Mouse (Mus musculus) megakaryocyte, embryonic 14.5 days (primary cell): ENCODE measurements around the gene Treml2.

Experiments
- FLI1 ChIP-seq: IDR thresholded peaks from 2 replicates; pipeline ENCODE4 v1.6.1; 2012; ENCODE audit warnings: low read length, inconsistent platforms, mixed read lengths
- GATA1 ChIP-seq: IDR thresholded peaks from 3 replicates; pipeline ENCODE4 v1.6.1; 2012; ENCODE audit warnings: mixed read lengths, low read length, inconsistent platforms, borderline replicate concordance

GRCm38 (mm10) chr17:48325093-48325492 lies 25.8 kb downstream of the Treml2 start:
- TF ChIP-seq GATA1 = no peak
- no peak for TF ChIP-seq FLI1
